Mouse (Mus musculus) frontal cortex, postnatal 14 days (tissue): ENCODE data around the gene Ccdc142.

ENCODE experiments used
- DNase-seq, 2 experiments: peaks; one replicate each; pipeline ENCODE4 v3.0.0; 2022; ENCODE audit warnings: low spot score in 2 of 2

The Ccdc142 gene

GRCm38 (mm10) chr6:83084477-83084876, 16.9 kb upstream of the Ccdc142 start:
- no peak for DNase-seq

DNA sequence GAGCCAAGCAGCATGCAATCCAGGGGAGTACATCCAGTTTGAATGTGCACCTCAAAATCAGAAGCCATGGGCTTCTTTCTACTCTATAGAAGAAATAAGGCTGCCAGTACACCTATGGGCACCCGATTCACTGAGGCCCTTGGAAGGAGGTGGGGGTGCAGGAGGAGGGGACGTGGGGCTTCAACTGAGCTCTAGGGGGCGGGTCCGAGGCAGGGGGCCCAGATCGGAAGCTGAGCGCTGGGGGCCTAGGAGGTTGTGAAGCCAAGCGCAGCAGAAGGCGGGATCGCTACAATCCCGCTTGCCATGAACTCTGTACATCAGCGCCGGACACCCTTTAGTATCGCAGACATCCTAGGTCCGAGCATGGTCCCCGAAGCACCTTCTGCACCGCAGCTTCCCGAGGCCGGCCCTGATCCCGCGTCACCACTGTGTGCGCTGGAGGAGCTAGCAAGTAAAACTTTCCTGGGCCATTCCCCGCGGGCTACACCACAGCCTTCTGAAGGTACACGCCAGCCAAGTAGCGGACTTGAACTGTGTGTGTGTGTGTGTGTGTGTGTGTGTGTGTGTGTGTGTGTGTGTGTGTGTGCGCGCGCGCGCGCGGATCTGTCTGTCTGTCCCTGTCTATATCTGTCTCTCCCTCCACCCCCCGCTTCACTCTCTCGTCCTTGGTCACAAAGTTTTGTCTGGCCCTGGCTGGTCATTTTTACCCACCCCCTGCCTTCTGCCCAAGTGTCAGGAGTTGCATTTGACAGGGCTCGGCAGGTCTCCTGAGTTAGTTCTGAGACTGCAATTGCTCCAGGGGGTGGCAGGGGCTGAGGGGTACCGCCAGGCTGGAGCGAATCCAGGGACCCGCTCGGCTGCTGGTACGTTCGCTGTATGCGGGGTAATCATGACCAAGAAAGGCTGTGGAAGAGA, 15.0 kb upstream of the Ccdc142 start, which contains the start of gene Lbx2:
Lbx2 (plus strand) TSS at position 247 of the 915 bp plus-strand sequence.
- DNase-seq, result no peak

DNA sequence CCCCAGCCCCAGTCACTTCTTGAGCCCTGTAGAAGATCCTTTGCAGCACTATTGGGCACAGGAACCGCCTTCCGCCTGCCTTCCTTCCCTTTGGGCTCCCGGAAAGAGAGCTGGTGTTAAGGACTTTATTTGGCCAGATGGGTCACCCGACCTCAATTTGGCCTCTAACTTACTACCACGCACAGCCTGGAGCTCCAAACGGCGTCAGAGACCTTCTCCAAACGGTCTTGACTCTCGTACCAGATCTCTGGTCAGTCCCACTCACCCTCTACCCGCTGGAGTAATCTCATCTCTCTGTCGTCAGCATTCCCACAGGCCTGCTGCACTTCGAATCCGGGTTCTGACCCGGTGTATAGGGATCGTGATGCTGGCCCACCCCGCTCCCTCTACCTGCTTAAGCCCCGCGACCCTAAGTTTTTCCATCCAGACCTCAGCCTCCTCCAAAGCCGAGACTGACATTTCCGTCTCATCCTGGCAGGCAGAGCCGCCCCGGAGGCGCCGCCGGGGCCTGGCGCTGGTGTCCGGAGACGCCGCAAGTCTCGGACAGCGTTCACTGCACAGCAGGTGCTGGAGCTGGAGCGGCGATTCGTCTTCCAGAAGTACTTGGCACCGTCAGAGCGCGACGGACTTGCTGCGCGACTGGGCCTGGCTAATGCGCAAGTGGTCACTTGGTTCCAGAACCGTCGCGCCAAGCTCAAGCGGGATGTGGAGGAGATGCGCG, 14.0 kb upstream of the Ccdc142 start:
- DNase-seq, result no peak

- no peak for DNase-seq
Observed at GRCm38 (mm10) chr6:83087926-83088260, 13.5 kb upstream of the Ccdc142 start.

DNA sequence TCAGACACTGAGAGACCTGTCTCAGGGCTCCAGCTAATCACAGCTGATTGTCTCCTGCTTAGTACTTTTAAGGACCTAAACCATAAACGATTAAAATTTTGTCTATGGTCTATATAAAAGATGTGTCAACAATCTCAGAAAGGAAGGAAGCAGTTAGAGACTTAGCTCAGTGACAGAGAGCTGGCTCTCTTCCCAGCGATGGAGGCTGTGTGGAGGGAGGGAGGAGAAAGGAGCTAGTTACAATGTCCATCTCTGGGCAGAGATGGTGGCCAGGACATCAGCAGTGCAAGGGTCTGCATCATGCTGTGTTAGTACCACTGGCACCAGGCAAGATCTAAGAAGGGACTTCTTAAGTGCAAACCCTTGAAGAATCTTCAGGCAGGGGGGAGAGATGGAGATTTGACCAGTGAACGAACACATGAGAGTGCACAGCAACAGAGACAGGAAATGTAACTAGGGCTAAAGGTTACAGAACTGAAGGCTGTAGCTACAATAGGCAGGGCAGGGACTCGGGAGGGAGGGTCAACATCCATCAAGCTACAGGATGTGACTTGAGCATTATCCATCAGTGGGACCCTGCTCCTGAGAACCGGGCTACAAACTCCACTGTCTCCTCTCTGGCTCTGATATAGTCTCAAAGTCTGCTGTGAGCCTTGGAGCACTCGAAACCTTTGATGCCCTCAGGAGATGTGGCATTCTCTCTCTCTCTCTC, 8.8 kb upstream of the Ccdc142 start:
- no peak for DNase-seq

DNA sequence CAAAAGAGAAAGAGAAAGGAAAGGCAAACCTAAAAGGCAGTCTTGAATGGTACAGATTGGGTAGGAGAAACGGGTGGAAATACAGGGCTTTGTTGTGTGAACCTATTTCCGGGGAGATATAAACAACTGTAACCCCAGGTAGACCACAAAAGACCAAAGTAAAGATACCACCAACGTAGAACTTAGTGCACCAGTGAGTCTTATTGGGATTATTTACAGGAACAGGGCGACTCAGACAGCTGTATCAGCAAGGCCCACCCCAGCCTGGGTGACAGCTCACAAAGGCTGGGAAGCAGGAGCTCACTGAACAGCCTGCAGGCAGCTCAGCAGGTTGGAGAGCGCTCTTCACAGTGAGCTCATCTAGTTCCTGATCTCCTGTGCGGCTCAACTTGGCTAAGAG, 5.4 kb upstream of the Ccdc142 start:
- no peak for DNase-seq

- no peak for DNase-seq
Observed at GRCm38 (mm10) chr6:83098411-83098810, 3.0 kb upstream of the Ccdc142 start.

DNA sequence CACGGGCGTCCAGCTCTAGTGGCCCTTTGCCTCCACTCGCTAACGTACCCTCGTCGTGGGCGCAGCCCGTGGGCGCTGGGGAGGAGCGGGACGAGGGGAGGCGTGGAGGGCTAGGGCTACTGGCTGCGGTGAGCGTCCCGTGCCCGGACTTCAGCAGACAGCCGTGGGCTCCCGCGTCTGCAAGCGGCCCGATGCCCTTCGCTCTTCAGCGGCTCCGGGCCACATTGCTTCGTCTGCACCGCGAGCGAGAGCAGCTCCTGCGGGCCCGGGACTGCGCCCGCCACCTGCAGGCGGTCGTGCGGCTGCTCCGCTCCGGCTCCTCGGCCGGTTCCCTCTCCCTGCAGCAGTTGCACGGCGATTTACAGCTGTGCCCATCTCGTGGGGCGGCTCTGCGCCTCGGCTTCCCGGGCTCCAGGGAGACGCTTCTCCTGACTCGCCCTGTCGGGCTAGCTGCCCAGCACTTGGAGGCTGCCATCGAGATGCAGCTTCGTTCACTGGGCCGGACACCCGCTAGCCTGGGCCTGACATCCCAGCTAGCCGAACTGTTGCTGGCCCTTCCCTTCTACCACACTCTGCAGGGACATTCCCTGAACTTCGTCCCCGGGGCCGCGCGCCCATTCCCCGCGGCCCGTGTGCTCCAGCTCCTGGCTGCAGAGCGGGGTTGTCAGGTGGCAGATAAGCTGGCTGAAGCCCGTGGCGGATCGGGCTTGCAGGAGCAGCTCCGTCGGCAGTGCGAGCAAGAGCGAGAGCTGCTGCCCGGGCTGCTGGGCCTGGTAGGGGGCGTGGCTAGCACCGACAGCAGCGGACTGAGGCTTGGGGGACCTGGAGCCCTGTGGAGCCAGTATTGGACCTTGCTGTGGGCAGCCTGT, 521 bp downstream of the Ccdc142 start:
- DNase-seq, result no peak

DNA sequence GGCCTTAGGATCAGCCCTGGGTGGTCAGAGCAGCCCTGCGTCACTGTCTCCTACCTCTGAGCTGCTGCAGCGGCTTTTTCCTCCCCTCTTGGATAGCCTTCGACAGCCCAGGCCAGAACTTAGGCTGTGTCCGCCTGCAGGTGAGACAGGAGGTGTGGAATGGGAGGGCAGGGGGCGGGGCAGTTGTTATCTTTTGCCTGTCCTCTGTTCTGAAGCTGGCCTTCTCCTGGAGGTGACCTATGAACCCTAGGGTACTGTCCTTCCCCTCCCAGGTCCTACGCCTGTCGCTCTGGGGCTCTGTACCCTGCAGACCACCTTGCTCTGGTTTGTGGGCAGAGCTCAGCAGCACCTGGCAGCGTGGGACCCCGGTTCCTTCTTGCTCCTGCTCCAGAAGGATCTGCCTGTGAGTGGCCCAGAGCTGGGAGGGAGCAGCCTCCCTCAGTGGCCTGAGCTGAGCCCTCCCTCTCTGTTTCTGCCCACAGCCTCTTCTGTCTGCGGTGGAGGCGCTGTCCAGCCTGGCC, 1.8 kb downstream of the Ccdc142 start:
- DNase-seq, result no peak

DNA sequence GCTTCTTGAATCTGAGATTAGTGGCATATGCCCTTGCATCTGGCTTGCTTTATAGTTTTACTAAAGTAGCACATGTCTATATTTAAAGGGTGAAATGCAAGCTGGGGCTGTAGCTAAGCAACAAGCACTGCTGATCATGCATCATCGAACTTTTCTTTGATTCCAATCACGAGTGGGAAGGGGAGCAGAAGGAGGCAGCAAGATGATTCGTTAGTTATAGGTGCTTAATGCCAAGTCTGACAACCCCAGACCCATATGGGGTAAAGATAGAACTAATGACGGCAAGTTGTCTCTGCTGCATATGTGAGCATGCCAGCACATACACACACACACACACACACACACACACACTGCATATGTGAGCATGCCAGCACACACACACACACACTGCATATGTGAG, 2.8 kb downstream of the Ccdc142 start:
- DNase-seq, result no peak

GRCm38 (mm10) chr6:83107566-83108400, 6.4 kb downstream of the Ccdc142 start:
- no peak for DNase-seq

GRCm38 (mm10) chr6:83108762-83109668, 7.6 kb downstream of the Ccdc142 start, which contains the start of gene Mrpl53:
Gene Mrpl53 (plus strand): TSS chr6:83109040.
- DNase-seq, result peak in 1 of 2 experiments; percentile 72

DNA sequence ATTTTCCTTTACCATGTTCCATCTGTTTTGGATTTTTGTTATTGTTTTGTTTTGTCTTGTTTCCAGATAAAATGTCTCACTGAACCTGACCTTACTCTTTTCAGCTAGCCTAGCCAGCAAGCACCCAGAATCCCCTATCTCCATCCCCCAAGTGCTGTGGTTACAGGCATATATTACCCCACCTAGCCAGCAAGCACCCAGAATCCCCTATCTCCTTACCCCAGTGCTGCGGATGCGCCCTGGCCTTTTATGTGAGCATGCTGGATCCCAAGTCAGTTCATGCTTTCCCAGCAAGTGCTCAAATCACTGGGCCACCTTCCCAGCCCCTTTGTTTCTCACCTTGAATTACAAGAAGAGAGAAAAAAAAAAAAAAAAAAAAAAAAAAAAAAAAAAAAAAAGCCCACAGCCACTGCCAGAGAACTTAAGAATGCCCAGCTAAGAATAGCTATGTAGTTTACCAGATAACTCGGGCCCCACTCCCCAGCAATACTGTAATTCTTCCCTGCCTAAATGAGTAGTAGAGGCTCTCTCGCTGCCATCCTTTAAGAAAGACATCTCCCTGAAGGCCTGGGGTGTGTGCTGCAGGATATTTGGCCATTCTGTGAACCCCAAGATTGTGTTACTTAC, 10.2 kb downstream of the Ccdc142 start:
- no peak for DNase-seq

DNA sequence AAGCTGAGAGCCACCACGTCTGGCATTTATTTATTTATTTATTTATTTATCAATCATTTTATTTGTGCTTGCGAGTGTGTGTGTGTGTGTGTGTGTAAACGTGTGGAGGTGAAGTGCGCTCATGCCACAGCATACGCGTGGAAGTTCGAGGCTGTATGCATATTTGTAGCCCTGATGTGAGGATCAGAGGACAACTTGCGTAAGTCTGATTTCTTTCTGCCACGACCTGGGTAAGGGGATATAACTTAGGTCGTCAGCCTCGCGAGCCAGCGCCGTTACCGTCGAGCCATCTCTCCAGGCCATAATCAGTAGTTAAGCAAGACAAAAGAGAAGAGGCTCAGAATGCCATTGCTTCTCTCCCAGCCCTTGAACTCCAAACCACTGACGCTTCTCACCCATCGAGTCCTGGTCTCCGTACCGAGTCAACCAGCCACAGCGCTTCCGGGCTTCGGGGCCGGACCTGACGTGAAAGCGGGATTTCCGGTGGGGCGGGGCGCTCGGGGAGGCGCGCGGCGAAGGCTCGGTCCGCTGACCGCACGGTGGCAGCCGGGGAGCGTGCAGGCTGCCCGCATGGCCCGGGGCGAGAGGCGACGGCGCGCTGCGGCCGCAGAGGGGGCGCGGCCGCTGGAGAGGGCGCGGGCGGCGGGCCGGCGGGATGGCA, 13.7 kb downstream of the Ccdc142 start, which contains the start of gene Mogs:
Mogs (plus strand) TSS at position 486 of the 661 bp plus-strand sequence.
- DNase-seq, result peak; percentile 81 to 90

- no peak for DNase-seq
Observed at GRCm38 (mm10) chr6:83115682-83116372, 14.4 kb downstream of the Ccdc142 start.

- no peak for DNase-seq
Observed at GRCm38 (mm10) chr6:83116373-83117164, 15.2 kb downstream of the Ccdc142 start.

DNA sequence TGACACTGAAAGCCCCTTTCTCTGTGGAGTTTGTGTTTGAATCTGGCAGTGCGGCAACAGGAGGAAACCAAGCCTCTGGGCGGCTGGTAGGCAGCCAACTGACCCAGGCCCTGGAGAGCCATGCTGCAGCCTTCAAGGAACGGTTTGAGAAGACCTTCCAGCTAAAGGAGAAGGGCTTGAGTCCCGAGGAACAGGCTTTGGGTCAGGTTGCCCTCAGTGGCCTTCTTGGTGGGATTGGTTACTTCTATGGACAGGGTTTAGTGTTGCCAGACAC, 15.7 kb downstream of the Ccdc142 start:
- no peak for DNase-seq
